Mouse (Mus musculus): ENCODE results near the gene Tbc1d7. TPM values are rescaled to one million over a fixed set of nuclear protein-coding genes. Genes with fewer than 3 reads are reported as not detected.

Tbc1d7 gene
- 64.1 and 67.1 TPM in 2 replicates for polyA plus RNA-seq (2016; fragmentation: Nextera tagmentation; extraction: Ambion mirVana)

DNA sequence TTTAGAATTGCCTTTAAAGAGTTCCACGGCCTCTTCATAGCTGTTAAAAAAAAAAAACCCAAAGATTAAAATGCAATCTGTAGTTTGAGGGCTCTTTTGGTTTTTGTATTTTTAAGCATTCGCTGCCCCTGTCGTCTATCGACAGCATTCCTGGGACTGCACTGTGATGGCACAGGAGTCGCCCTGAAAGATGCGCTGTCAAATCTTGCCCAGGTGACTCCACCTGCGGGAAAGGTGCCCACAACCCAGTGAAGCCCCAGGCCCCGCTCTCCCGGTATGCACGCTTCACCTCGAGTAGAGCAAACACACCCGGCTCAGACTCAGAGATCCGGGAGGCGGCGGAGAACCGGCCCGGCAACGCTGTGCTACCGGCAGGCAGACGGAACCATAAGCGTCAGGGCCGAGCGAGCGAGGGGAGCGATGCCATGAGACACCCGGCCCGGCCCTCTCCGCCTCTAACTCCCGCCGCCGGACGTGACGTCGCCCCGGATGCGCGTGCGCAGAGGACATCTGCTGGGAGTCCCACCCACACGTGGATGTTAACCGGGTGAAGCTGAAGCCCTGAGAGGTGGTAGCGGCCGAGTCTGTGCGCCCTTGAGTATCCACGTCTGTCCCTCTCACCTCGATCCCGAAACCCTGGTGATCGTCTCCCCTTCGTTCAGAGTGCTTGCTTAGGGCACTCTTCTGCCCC, at the start of gene Tbc1d7:
Gene Tbc1d7, minus strand, starts transcription at position 482 of the 691 bp plus-strand sequence.
- Histone ChIP-seq H3K4me3 (replicated peaks) (peak within 1 kb of the TSS; percentile 70), H3K36me3 (peaks cover 27% of the 10 kb centered on the region), H3K9me3 (no peaks in the 10 kb centered on the region), H3K4me2 (peak within 1 kb of the TSS; percentile 68), H3K27me3 (no peaks in the 10 kb centered on the region), H3K4me1 (replicated peaks) (peaks cover 7% of the 10 kb centered on the region; the same call in 1 of the 2 replicates), H3K27ac (peak within 1 kb of the TSS; percentile 70), H3K9ac (replicated peaks) (peak within 1 kb of the TSS; percentile 84)
- ATAC-seq (ENCODE audit: insufficient number of reproducible peaks, insufficient read depth, low FRiP score, low TSS enrichment, low read depth): peak; percentile 92
- WGBS: under 1% methylated on average over 48 of the region's 48 CpGs

DNA sequence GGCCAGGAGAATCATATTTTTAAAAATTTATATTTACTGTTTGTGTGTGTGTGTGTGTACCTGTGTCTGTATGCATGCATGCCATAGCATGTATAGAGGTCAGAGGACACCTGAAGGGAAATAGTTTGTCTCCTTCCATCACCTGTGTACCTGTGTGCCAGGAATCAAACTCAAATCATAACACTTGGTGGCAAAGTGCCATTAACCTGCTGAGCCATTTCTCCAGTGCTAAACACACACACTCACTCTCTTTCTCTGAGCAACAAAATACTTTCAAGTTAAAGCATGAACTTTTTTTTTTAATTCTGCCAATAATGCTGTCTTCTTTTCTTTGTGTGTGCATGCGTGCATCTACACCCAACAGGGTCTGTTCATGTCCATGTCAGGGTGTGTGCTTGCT, 49.3 kb upstream of the Tbc1d7 start:
- no peak overlapping the region for H3K4me3 ChIP-seq (replicated peaks)
- H3K9ac ChIP-seq (replicated peaks): no peak overlapping the region
- 96% methylated on average over 1 of the region's 1 CpGs for WGBS
- no peak for ATAC-seq (ENCODE audit: insufficient number of reproducible peaks, insufficient read depth, low FRiP score, low TSS enrichment, low read depth)
- H3K27ac ChIP-seq: no peak overlapping the region
- no peak overlapping the region for H3K4me2 ChIP-seq
- H3K4me1 ChIP-seq (replicated peaks): peaks cover 10% of the 10 kb centered on the region; the same call in 1 of the 2 replicates
- H3K27me3 ChIP-seq: no peaks in the 10 kb centered on the region
- 0 out of 2 replicates have a peak, but pooled peaks cover 6% of the 10 kb centered on the region for H3K9me3 ChIP-seq
- H3K36me3 ChIP-seq: no peaks in the 10 kb centered on the region

DNA sequence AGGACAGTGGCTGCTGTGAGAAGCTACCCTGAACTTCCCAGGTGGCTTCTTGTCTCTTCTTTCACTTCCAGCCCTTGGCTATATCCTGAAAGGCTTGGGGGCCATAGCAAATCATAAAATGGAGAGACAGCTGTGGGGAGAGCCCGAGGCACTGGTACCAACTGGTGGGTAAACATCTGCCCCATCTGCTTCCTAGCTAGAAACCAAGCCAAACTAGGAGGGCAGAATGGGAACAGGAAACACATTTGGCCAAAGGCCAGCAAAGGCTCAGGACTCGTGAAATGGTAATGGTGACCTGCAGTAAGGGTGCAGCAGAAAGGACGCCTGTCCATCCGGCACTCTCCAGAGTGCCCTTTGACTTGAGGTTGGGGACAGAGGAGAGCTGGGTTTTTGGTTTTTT, 47.5 kb upstream of the Tbc1d7 start:
- Histone ChIP-seq H3K36me3 (no peaks in the 10 kb centered on the region), H3K9ac (replicated peaks) (no peak overlapping the region), H3K4me2 (no peak overlapping the region), H3K9me3 (no peaks in the 10 kb centered on the region), H3K27ac (no peak overlapping the region), H3K4me1 (replicated peaks) (peaks cover 19% of the 10 kb centered on the region), H3K4me3 (replicated peaks) (no peak overlapping the region), H3K27me3 (no peaks in the 10 kb centered on the region)
- WGBS: 53% methylated on average over 4 of the region's 4 CpGs
- ATAC-seq (ENCODE audit: insufficient number of reproducible peaks, insufficient read depth, low FRiP score, low TSS enrichment, low read depth): no peak

DNA sequence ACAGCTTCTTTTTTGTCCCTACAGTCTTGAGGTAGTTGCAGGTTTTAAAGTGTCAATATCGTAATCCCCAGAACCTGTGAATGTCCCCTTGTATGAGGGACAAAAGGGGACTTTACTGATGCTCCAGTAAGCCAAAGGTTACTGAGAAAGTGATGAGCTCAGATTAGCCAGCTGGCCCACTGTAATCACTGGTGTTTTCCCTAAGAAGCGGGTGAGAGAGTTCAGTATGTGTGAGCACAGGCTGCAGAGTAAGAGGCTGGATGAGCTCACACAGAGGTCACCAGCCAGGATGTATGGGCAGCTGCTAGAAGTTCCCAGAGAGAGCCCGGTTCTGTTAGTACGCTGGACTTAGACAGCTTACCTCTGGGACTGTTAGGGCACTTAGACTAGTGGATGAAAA, 47.0 kb upstream of the Tbc1d7 start:
- Histone ChIP-seq H3K4me2 (no peak overlapping the region), H3K9me3 (no peaks in the 10 kb centered on the region), H3K4me1 (replicated peaks) (peaks cover 19% of the 10 kb centered on the region), H3K9ac (replicated peaks) (no peak overlapping the region), H3K27me3 (no peaks in the 10 kb centered on the region), H3K36me3 (no peaks in the 10 kb centered on the region), H3K27ac (no peak overlapping the region), H3K4me3 (replicated peaks) (no peak overlapping the region)
- no peak for ATAC-seq (ENCODE audit: insufficient number of reproducible peaks, insufficient read depth, low FRiP score, low TSS enrichment, low read depth)
- WGBS: 69% methylated on average over 4 of the region's 4 CpGs

DNA sequence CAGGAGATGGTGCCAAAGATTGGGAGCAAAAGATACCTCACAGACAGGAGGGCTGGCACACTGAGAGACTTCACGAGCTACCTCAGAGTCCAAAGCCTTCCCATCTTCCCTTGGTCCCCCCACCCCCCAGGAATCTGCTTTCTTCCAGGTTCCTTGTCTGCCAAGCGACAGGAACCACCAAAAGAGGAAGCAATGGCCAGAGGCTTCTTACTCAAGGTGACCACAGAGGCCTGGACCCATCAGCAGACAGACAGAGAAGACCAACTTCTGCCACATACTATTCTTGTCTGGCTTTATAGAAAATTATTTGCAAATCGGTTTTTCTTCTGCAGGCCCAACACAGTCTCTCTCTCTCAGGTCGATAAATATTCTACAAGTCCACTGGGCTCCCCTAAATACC, 46.4 kb upstream of the Tbc1d7 start:
- no peak for ATAC-seq (ENCODE audit: insufficient number of reproducible peaks, insufficient read depth, low FRiP score, low TSS enrichment, low read depth)

DNA sequence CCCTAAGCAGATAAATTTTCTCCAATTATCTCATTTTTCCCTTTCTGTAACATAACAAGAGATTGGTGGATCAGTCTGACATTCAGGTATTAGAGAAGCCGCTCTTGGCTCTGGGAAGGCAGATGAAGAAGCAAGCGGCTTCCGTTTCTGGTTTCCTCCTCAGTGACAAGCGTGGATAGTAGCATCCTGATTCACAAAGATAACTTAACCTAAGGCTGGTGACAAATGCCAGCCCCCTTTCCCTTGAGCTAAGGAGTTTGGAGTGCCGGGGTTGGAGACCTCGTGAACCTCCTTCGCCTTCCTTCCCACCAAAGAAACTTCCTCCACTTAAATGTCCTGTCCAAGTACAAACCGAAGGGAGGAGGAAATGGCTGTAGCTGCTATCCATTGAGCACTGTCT, 45.8 kb upstream of the Tbc1d7 start:
- Histone ChIP-seq H3K4me1 (replicated peaks) (peaks cover 25% of the 10 kb centered on the region), H3K27ac (no peak overlapping the region), H3K27me3 (no peaks in the 10 kb centered on the region), H3K9me3 (no peaks in the 10 kb centered on the region), H3K4me3 (replicated peaks) (no peak overlapping the region), H3K4me2 (no peak overlapping the region), H3K36me3 (no peaks in the 10 kb centered on the region), H3K9ac (replicated peaks) (no peak overlapping the region)
- no peak for ATAC-seq (ENCODE audit: insufficient number of reproducible peaks, insufficient read depth, low FRiP score, low TSS enrichment, low read depth)
- 84% methylated on average over 8 of the region's 8 CpGs for WGBS

More for the DNA sequence above, 46.4 kb upstream of the Tbc1d7 start:
- no peak overlapping the region for H3K4me2 ChIP-seq
- H3K4me3 ChIP-seq (replicated peaks): no peak overlapping the region
- WGBS: 77% methylated on average over 4 of the region's 4 CpGs
- H3K27ac ChIP-seq: no peak overlapping the region
- no peak overlapping the region for H3K9ac ChIP-seq (replicated peaks)
- no peaks in the 10 kb centered on the region for H3K36me3 ChIP-seq
- peaks cover 19% of the 10 kb centered on the region for H3K4me1 ChIP-seq (replicated peaks)
- no peaks in the 10 kb centered on the region for H3K9me3 ChIP-seq
- H3K27me3 ChIP-seq: no peaks in the 10 kb centered on the region

DNA sequence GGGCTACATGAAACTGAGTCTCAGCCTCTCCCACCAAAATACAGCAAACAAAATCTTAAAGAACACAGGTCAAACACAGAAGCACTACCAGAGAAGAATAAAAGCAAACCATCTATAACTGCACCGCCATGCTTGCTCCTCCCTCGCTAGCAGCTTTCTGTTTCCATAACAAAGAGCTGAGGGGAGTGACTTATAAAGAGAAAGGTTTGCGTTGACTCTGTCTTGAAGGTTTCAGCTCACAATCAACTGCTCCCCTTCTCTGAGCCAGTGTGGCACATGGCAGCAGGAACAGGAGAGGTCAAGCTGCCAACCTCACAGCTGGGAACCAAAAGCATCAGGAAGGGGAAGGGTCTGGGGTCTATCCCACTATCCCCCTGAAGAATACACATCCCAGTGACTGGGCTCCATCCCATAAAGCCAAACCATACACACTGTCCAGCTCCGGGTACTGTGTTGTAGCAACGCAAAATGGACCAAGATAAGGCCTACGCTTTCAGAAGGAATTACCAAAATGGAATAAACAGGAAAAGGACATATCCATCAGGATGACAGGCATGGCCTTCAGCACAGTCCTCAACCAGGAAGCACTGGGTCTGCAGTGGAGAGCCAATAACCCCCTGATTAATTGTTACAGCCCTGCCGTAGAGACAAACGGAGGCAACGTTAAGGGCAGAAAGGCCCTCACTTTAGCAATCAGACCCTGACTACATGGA, 44.8 kb upstream of the Tbc1d7 start:
- Histone ChIP-seq H3K9ac (replicated peaks) (no peak overlapping the region), H3K4me1 (replicated peaks) (peaks cover 31% of the 10 kb centered on the region), H3K9me3 (no peaks in the 10 kb centered on the region), H3K36me3 (no peaks in the 10 kb centered on the region), H3K27ac (no peak overlapping the region), H3K4me2 (no peak overlapping the region), H3K4me3 (replicated peaks) (no peak overlapping the region), H3K27me3 (no peaks in the 10 kb centered on the region)
- WGBS: 70% methylated on average over 9 of the region's 9 CpGs
- ATAC-seq (ENCODE audit: insufficient number of reproducible peaks, insufficient read depth, low FRiP score, low TSS enrichment, low read depth): no peak

DNA sequence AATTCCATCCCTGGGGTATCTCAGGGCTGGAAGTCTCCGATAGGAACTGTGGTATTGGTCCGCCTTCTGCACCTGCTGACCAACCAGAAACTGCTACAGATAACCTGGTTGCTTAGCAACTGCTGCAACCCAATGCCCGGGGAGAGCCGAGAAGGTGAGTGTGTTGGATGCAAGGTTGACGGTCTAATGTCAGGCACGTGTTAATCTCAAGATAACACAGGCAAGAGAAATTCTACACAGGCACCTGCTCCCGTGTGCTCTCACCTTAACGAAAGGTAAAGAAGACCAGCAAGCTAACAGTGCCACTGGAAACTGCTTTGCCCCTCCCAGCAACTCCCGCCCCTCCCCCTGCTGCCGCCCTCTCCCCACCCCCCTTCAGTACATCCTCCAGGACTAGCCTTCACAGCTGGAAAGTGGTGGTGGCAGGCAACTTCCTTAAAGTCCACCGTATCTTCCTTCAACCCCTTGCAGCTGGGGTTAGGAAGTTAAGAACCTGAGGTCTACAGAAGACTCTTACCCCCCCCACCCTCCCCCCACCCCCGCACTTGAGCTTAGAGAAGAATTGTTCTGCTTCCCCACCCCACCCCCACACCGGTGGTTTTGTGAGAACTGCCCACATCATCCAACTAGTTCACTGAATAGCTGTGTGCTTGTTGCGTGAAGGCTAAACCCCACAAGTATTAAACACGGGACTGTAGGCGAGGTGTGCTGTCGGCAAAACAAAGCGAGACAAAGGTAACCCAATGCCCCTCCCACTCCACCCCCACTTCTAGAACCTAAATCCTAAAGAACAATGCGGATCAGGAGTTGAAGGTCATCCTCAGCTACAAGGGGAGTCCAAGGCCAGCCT, 44.1 kb upstream of the Tbc1d7 start:
- WGBS: 24% methylated on average over 19 of the region's 19 CpGs
- H3K36me3 ChIP-seq: no peaks in the 10 kb centered on the region
- H3K9ac ChIP-seq (replicated peaks): no peak overlapping the region; the same call in 1 of the 2 replicates
- H3K27ac ChIP-seq: no peak overlapping the region
- peak overlapping the region; percentile 49 for H3K4me2 ChIP-seq
- H3K4me1 ChIP-seq (replicated peaks): peaks cover 38% of the 10 kb centered on the region
- ATAC-seq (ENCODE audit: insufficient number of reproducible peaks, insufficient read depth, low FRiP score, low TSS enrichment, low read depth): no peak; the same call in 1 of the 2 replicates
- H3K9me3 ChIP-seq: no peaks in the 10 kb centered on the region
- peak overlapping the region; percentile 11; the same call in 1 of the 2 replicates for H3K4me3 ChIP-seq (replicated peaks)
- H3K27me3 ChIP-seq: no peaks in the 10 kb centered on the region

DNA sequence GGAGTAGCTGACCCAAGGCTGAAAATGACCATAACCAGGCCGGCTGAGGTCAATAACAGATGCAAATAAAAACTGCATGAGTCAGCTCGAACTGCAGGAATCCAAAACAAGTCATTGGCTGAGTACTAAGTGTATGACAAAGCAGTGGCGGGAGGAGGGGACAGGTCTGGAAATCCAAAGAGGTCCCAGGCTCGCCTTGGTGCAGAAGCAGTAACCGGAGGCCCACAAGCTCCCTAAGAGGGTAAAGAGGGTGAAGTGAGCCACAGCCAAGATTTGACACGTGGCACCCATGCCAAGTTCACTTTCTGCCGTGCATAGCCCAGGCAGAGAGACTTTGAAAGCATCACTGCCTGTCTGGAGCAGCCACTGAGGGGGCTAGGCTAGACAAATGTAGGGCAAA, 41.0 kb upstream of the Tbc1d7 start:
- H3K9me3 ChIP-seq: no peaks in the 10 kb centered on the region
- no peak for ATAC-seq (ENCODE audit: insufficient number of reproducible peaks, insufficient read depth, low FRiP score, low TSS enrichment, low read depth)
- no peaks in the 10 kb centered on the region for H3K36me3 ChIP-seq
- WGBS: 49% methylated on average over 7 of the region's 7 CpGs
- H3K9ac ChIP-seq (replicated peaks): no peak overlapping the region
- no peak overlapping the region for H3K4me2 ChIP-seq
- peaks cover 37% of the 10 kb centered on the region for H3K4me1 ChIP-seq (replicated peaks)
- H3K4me3 ChIP-seq (replicated peaks): no peak overlapping the region
- no peaks in the 10 kb centered on the region for H3K27me3 ChIP-seq
- no peak overlapping the region for H3K27ac ChIP-seq

DNA sequence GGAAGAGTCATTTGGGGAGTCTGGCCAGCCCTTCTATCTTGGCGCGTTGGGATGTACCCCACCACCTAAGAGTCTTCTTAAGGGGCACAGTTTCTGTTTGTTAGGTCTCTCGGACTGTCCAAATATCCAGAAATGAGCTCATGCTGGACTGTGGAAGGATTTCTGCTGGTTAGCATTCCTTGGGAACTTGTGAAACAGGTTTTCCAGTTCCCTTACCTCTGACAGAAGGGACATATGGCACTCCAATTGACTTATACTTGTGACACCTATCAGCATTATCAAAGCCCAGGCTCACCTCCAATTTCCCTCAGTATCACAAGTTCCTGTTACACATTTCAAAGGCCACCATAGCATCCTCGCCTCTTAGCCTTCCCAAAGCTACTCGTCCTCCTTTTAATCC, 39.7 kb upstream of the Tbc1d7 start:
- H3K4me2 ChIP-seq: no peak overlapping the region
- no peak overlapping the region for H3K9ac ChIP-seq (replicated peaks)
- H3K27ac ChIP-seq: no peak overlapping the region
- WGBS: 76% methylated on average over 5 of the region's 5 CpGs
- H3K27me3 ChIP-seq: no peaks in the 10 kb centered on the region
- no peak for ATAC-seq (ENCODE audit: insufficient number of reproducible peaks, insufficient read depth, low FRiP score, low TSS enrichment, low read depth)
- peaks cover 39% of the 10 kb centered on the region for H3K4me1 ChIP-seq (replicated peaks)
- H3K36me3 ChIP-seq: no peaks in the 10 kb centered on the region
- H3K9me3 ChIP-seq: no peaks in the 10 kb centered on the region
- no peak overlapping the region for H3K4me3 ChIP-seq (replicated peaks)

DNA sequence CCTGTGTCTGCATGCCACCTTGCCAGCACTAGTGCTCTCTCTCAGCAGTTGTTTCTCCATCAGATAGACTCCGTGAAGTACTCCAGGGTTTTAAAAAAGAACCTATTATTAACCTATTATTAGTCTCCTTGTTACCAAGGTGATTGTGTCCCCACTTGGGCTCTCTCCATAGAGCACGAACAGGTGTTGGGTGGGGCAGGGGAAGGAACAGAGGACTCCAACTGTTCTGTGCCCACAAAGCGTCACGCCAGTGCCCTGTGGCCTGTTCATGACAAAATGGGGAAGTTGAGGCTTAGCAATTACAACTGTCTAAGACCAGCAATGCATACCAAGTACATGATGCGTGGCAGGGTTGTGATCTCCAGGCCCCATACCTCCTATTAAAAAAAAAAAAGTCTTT, 38.3 kb upstream of the Tbc1d7 start:
- no peak for ATAC-seq (ENCODE audit: insufficient number of reproducible peaks, insufficient read depth, low FRiP score, low TSS enrichment, low read depth)
- WGBS: 78% methylated on average over 5 of the region's 5 CpGs

More for the DNA sequence above, 38.3 kb upstream of the Tbc1d7 start:
- H3K4me1 ChIP-seq (replicated peaks): peaks cover 31% of the 10 kb centered on the region
- H3K9ac ChIP-seq (replicated peaks): no peak overlapping the region
- no peaks in the 10 kb centered on the region for H3K36me3 ChIP-seq
- H3K27me3 ChIP-seq: no peaks in the 10 kb centered on the region
- H3K9me3 ChIP-seq: no peaks in the 10 kb centered on the region
- no peak overlapping the region for H3K4me3 ChIP-seq (replicated peaks)
- H3K27ac ChIP-seq: no peak overlapping the region
- no peak overlapping the region for H3K4me2 ChIP-seq

Data from limb, embryonic 12.5 days (tissue).